Mouse (Mus musculus) ovary, postnatal 14 days (tissue): ENCODE measurements at regions not wholly inside any gene's neighbourhood (a gene's known extent, or its start where the extent isn't known, plus 50 kb on each side); places are given as distances from the start of the nearest gene placed in this dataset.
"Not testable (repeated sequence)": the region's sequence is repeated elsewhere in the genome, so short reads cannot be mapped to it uniquely, and the experiment has no call there.

Experiments
- DNase-seq: peaks from one replicate; pipeline ENCODE4 v3.0.0; 2022; ENCODE audit warnings: low spot score

GRCm38 (mm10) chr10:69044171-69044651 is 107.0 kb upstream of the Rhobtb1 start:
- no peak for DNase-seq

GRCm38 (mm10) chr10:69045275-69045674 is 106.0 kb upstream of the Rhobtb1 start:
- no peak for DNase-seq

- DNase-seq, result no peak
Observed at GRCm38 (mm10) chr10:69046008-69046555, 105.2 kb upstream of the Rhobtb1 start.

GRCm38 (mm10) chr10:69078008-69078407 is 73.2 kb upstream of the Rhobtb1 start:
- DNase-seq, result no peak

- no peak for DNase-seq
Observed at GRCm38 (mm10) chr10:69086184-69086583, 65.0 kb upstream of the Rhobtb1 start.

- no peak for DNase-seq
Observed at GRCm38 (mm10) chr10:69091872-69092271, 59.4 kb upstream of the Rhobtb1 start.

- no peak for DNase-seq
Observed at GRCm38 (mm10) chr10:69100021-69100420, 51.2 kb upstream of the Rhobtb1 start.

- DNase-seq, result not testable (repeated sequence)
Observed at GRCm38 (mm10) chr10:69100742-69101141, 50.5 kb upstream of the Rhobtb1 start.
